Mouse (Mus musculus) lung, embryonic 15.5 days (tissue): ENCODE data around the gene Olfr1428. TPM values are rescaled to one million over a fixed set of nuclear protein-coding genes. Genes with fewer than 3 reads are reported as not detected.
"Not testable (repeated sequence)": the region's sequence is repeated elsewhere in the genome, so short reads cannot be mapped to it uniquely, and the experiment has no call there.

ENCODE experiments used
- ATAC-seq: fragments of 200-750 bp; cut with Nextera tagmentation; 2 replicates; pipeline ENCODE4 v1.8.0; 2017; ENCODE audit warnings: moderate number of reproducible peaks, borderline replicate concordance; ENCODE audit not compliant: low FRiP score, low TSS enrichment; ENCODE audit errors: extremely low read depth
- H3K27ac ChIP-seq: fragments of 300-500 bp; sonication (generic); 2 replicates; pipeline ENCODE4 v1.5.1; 2015; ENCODE audit warnings: moderate library complexity, mild to moderate bottlenecking, inconsistent platforms
- H3K27me3 ChIP-seq: fragments of 300-500 bp; sonication (generic); 2 replicates; pipeline ENCODE4 v1.6.1; 2015; ENCODE audit warnings: inconsistent platforms
- H3K36me3 ChIP-seq: fragments of 300-500 bp; sonication (generic); 2 replicates; pipeline ENCODE4 v1.6.1; 2015; ENCODE audit warnings: inconsistent platforms
- H3K4me1 ChIP-seq: fragments of 300-500 bp; sonication (generic); 2 replicates; pipeline ENCODE4 v1.6.1; 2015; ENCODE audit warnings: inconsistent platforms
- H3K4me2 ChIP-seq: fragments of 300-500 bp; sonication (generic); 2 replicates; pipeline ENCODE4 v1.6.1; 2015; ENCODE audit warnings: inconsistent platforms, mild to moderate bottlenecking, moderate library complexity
- H3K4me3 ChIP-seq: fragments of 300-500 bp; sonication (generic); 2 replicates; pipeline ENCODE4 v1.5.1; 2015; ENCODE audit warnings: mild to moderate bottlenecking, inconsistent platforms
- H3K9ac ChIP-seq: fragments of 300-500 bp; sonication (generic); 2 replicates; pipeline ENCODE4 v1.6.1; 2015; ENCODE audit warnings: inconsistent platforms
- H3K9me3 ChIP-seq: fragments of 300-500 bp; sonication (generic); 2 replicates; pipeline ENCODE4 v1.6.1; 2016; ENCODE audit warnings: inconsistent platforms
- WGBS: fragments of 180-500 bp; shearing (Covaris S2); methylation state at CpG from one replicate; pipeline ENCODE4 v1.1.7; 2015; 5-methylcytosine and 5-hydroxymethylcytosine counted together
- polyA plus RNA-seq: library from polyadenylated mRNA; unstranded; fragments of >200 nt; fragmentation: Nextera tagmentation; extraction: Ambion mirVana; gene quantifications from 2 replicates; pipeline ENCODE4 v1.2.1, GENCODE M21; 2015

Gene Olfr1428
- polyA plus RNA-seq, 1 experiment from 2014 or later: not detected

DNA sequence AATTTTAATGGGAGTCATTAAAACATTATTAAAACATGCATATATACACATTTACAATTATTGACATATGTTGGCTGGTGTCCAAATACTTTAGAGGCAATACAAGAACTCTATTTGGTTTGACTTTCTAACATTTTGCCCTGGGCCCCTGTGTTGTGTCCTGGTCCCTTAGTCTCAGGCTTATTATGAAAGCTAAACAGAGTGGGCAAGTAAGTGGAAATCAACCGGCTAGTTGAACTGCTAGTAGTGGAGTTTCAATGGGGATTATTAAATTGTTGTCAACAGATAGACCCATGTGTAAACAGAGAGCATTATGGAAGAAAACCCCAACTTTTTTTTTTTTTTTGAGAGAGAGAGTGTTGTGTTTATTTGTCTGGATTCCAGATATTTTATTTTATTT is 53.1 kb downstream of the Olfr1428 start, which contains the start of gene Olfr1424:
Gene Olfr1424 (minus strand): TSS at position 101 of the 400 bp plus-strand sequence.
- H3K27ac ChIP-seq, H3K9me3 ChIP-seq, H3K4me2 ChIP-seq, H3K9ac ChIP-seq, H3K4me1 ChIP-seq, H3K36me3 ChIP-seq, ATAC-seq, H3K27me3 ChIP-seq, H3K4me3 ChIP-seq: not testable (repeated sequence)
- WGBS: 89% methylated on average over 1 of the region's 1 CpGs

Other genes starting within 250 kb of the Olfr1428 start
- not detected in 2 replicates for gene Olfr1419, start 240.8 kb downstream of the Olfr1428 start, polyA plus RNA-seq
- gene Olfr1420, start 229.3 kb downstream of the Olfr1428 start, polyA plus RNA-seq: 0.10 TPM in 1 of 2 replicates, not detected in the other
- gene Patl1, start 203.5 kb downstream of the Olfr1428 start, polyA plus RNA-seq: 15.9 and 17.4 TPM in 2 replicates
- gene Osbp, start 150.0 kb downstream of the Olfr1428 start, polyA plus RNA-seq: 3.6 and 3.9 TPM in 2 replicates
- gene Olfr1423, start 74.6 kb downstream of the Olfr1428 start, polyA plus RNA-seq: not detected in 2 replicates
- not detected in 2 replicates for gene Olfr1424, start 53.2 kb downstream of the Olfr1428 start, polyA plus RNA-seq
- gene Olfr1425, start 38.2 kb downstream of the Olfr1428 start, polyA plus RNA-seq: not detected in 2 replicates
- not detected in 2 replicates for gene Olfr1426, start 23.9 kb downstream of the Olfr1428 start, polyA plus RNA-seq
- not detected in 2 replicates for gene Olfr1427, start 12.6 kb downstream of the Olfr1428 start, polyA plus RNA-seq
- gene Olfr76, start 7.3 kb upstream of the Olfr1428 start, polyA plus RNA-seq: not detected in 2 replicates
- not detected in 2 replicates for gene Olfr1555-ps1, start 54.2 kb upstream of the Olfr1428 start, polyA plus RNA-seq
- not detected in 2 replicates for gene Olfr1431, start 84.7 kb upstream of the Olfr1428 start, polyA plus RNA-seq
- not detected in 2 replicates for gene Olfr1432, start 116.7 kb upstream of the Olfr1428 start, polyA plus RNA-seq
- gene Olfr262, start 125.8 kb upstream of the Olfr1428 start, polyA plus RNA-seq: not detected in 2 replicates
- gene Olfr235, start 145.1 kb upstream of the Olfr1428 start, polyA plus RNA-seq: not detected in 2 replicates
- gene Olfr1434, start 164.0 kb upstream of the Olfr1428 start, polyA plus RNA-seq: not detected in 2 replicates
- not detected in 2 replicates for gene Olfr1436, start 183.2 kb upstream of the Olfr1428 start, polyA plus RNA-seq
- not detected in 2 replicates for gene Olfr1437, start 209.2 kb upstream of the Olfr1428 start, polyA plus RNA-seq
- not detected in 2 replicates for gene Olfr1438-ps1, start 220.0 kb upstream of the Olfr1428 start, polyA plus RNA-seq